Comparison of ENCODE assay signal across 8 mouse cellular contexts in genomic region chr13:31626183-31626801, GRCm38 (mm10). TPM values are rescaled to one million over a fixed set of nuclear protein-coding genes. Genes with fewer than 3 reads are reported as not detected.
DNase-seq lines count a peak whose midpoint lies in the region; ATAC-seq and TF ChIP-seq lines count a peak whose summit lies in the region.

No protein-coding gene starts in this region.

- peaks cover 15% of the 10 kb centered on the region for H3K4me1 ChIP-seq in kidney, embryonic 14.5 days (ENCODE audit: control insufficient read depth, insufficient read depth, low read length)
- H3K4me1 ChIP-seq in forebrain, postnatal 0 days (ENCODE audit: insufficient read depth): 0 out of 2 replicates have a peak, but pooled peaks cover 7% of the 10 kb centered on the region
- peaks cover 21% of the 10 kb centered on the region for H3K4me1 ChIP-seq in limb, embryonic 14.5 days (ENCODE audit: control insufficient read depth, insufficient read depth, low read length)
- peaks cover 17% of the 10 kb centered on the region; the same call in 1 of the 2 replicates for H3K4me1 ChIP-seq in neural tube, embryonic 14.5 days (ENCODE audit: control insufficient read depth, insufficient read depth, low read length)

- peaks cover 98% of the 10 kb centered on the region for H3K27me3 ChIP-seq in kidney, embryonic 14.5 days (ENCODE audit: control insufficient read depth, insufficient read depth, low read length)
- peaks cover 93% of the 10 kb centered on the region for H3K27me3 ChIP-seq in forebrain, postnatal 0 days (ENCODE audit: insufficient read depth, low read length)
- H3K27me3 ChIP-seq in limb, embryonic 14.5 days (ENCODE audit: control insufficient read depth, insufficient read depth, low read length): peaks cover 100% of the 10 kb centered on the region
- peaks cover 79% of the 10 kb centered on the region for H3K27me3 ChIP-seq in neural tube, embryonic 14.5 days (ENCODE audit: control insufficient read depth, insufficient read depth, low read length)

- WGBS in kidney, embryonic 14.5 days: under 1% methylated on average over 57 of the region's 60 CpGs
- WGBS in forebrain, postnatal 0 days: 1% methylated on average over 57 of the region's 60 CpGs
- under 1% methylated on average over 44 of the region's 60 CpGs for WGBS in limb, embryonic 14.5 days
- under 1% methylated on average over 57 of the region's 60 CpGs for WGBS in neural tube, embryonic 14.5 days

- no peak for DNase-seq in kidney, postnatal 14 days
- peak; percentile 72 for DNase-seq in ZHBTc4 (ENCODE audit: low read depth, low spot score)
- DNase-seq in forebrain, postnatal 0 days: peak; percentile 57
- peak; percentile 23 for DNase-seq in limb, embryonic 14.5 days (ENCODE audit: low spot score)
- DNase-seq in right cerebral cortex, postnatal 14 days: no peak
- DNase-seq in urinary bladder, postnatal 10 days (ENCODE audit: low spot score): no peak

- no peak for TF ChIP-seq POLR2A in limb, embryonic 14.5 days (IDR thresholded peaks at IDR 0.05; ENCODE audit: borderline replicate concordance, extremely low read depth, insufficient read depth, insufficient read length)

- peak overlapping the region; percentile 48 for H3K4me3 ChIP-seq in kidney, embryonic 14.5 days (ENCODE audit: low read length)
- H3K4me3 ChIP-seq in forebrain, postnatal 0 days (ENCODE audit: low read depth, low read length): peak overlapping the region; percentile 42
- H3K4me3 ChIP-seq in limb, embryonic 14.5 days (replicated peaks; ENCODE audit: low read length): peak overlapping the region; percentile 49
- H3K4me3 ChIP-seq in neural tube, embryonic 14.5 days (ENCODE audit: low read depth, low read length): peak overlapping the region; percentile 32

- peak overlapping the region; percentile 79 for H3K4me2 ChIP-seq in kidney, embryonic 14.5 days (replicated peaks; ENCODE audit: low read depth, low read length)
- H3K4me2 ChIP-seq in forebrain, postnatal 0 days (ENCODE audit: low read depth): peak overlapping the region; percentile 75
- H3K4me2 ChIP-seq in limb, embryonic 14.5 days (replicated peaks; ENCODE audit: low read depth, low read length, severe bottlenecking): peak overlapping the region; percentile 96
- peak overlapping the region; percentile 62 for H3K4me2 ChIP-seq in neural tube, embryonic 14.5 days (ENCODE audit: low read depth, low read length)

- no peak overlapping the region for H3K27ac ChIP-seq in kidney, embryonic 14.5 days (ENCODE audit: low read depth, low read length)
- H3K27ac ChIP-seq in forebrain, postnatal 0 days (ENCODE audit: low read depth, low read length): no peak overlapping the region; the same call in 1 of the 2 replicates
- H3K27ac ChIP-seq in limb, embryonic 14.5 days (replicated peaks; ENCODE audit: low read depth, low read length): no peak overlapping the region
- peak overlapping the region; percentile 28; the same call in 1 of the 2 replicates for H3K27ac ChIP-seq in neural tube, embryonic 14.5 days (ENCODE audit: low read depth, low read length)

- no peaks in the 10 kb centered on the region for H3K36me3 ChIP-seq in kidney, embryonic 14.5 days (ENCODE audit: control insufficient read depth, insufficient read depth, low read length)
- H3K36me3 ChIP-seq in forebrain, postnatal 0 days (ENCODE audit: insufficient read depth): no peaks in the 10 kb centered on the region
- H3K36me3 ChIP-seq in limb, embryonic 14.5 days (ENCODE audit: control insufficient read depth, insufficient read depth, low read length): no peaks in the 10 kb centered on the region
- no peaks in the 10 kb centered on the region for H3K36me3 ChIP-seq in neural tube, embryonic 14.5 days (ENCODE audit: control insufficient read depth, insufficient read depth, low read length)

- ATAC-seq in kidney, embryonic 14.5 days (ENCODE audit: low FRiP score, low TSS enrichment): peak; percentile 15; the same call in 1 of the 2 replicates
- ATAC-seq in forebrain, postnatal 0 days: peak; percentile 36
- no peak for ATAC-seq in limb, embryonic 14.5 days (ENCODE audit: low FRiP score, low read depth)
- peak; percentile 22; the same call in 1 of the 2 replicates for ATAC-seq in neural tube, embryonic 14.5 days (ENCODE audit: low read depth)

- no peak for TF ChIP-seq CTCF in forebrain, postnatal 0 days (IDR thresholded peaks at IDR 0.05; ENCODE audit: low read depth)

- H3K9me3 ChIP-seq in kidney, embryonic 14.5 days (ENCODE audit: control insufficient read depth, low read length): no peaks in the 10 kb centered on the region
- no peaks in the 10 kb centered on the region for H3K9me3 ChIP-seq in forebrain, postnatal 0 days (ENCODE audit: low read length)
- no peaks in the 10 kb centered on the region for H3K9me3 ChIP-seq in limb, embryonic 14.5 days (ENCODE audit: control insufficient read depth, low read length)
- no peaks in the 10 kb centered on the region for H3K9me3 ChIP-seq in neural tube, embryonic 14.5 days (ENCODE audit: control insufficient read depth, low read length)

- H3K9ac ChIP-seq in kidney, embryonic 14.5 days (ENCODE audit: low read depth, low read length): peak overlapping the region; percentile 18; the same call in 1 of the 2 replicates
- H3K9ac ChIP-seq in forebrain, postnatal 0 days: peak overlapping the region; percentile 46
- peak overlapping the region; percentile 61 for H3K9ac ChIP-seq in limb, embryonic 14.5 days (ENCODE audit: low read depth, low read length, severe bottlenecking)
- peak overlapping the region; percentile 39 for H3K9ac ChIP-seq in neural tube, embryonic 14.5 days (replicated peaks; ENCODE audit: low read depth, low read length)

RNA-seq across cellular contexts. Expression of gene Foxf2, which starts 0.7 kb away (rescaled TPM):
- polyA plus RNA-seq in kidney, embryonic 14.5 days (2014; fragmentation: Nextera tagmentation; extraction: Ambion mirVana): not detected in 2 replicates
- 4.6 and 7.8 TPM in 2 replicates for total RNA-seq in forebrain, postnatal 0 days (2014; rRNA removed)
- polyA plus RNA-seq in forebrain, postnatal 0 days (2015; fragmentation: Nextera tagmentation; extraction: Ambion mirVana): 4.1 and 5.7 TPM in 2 replicates
- polyA plus RNA-seq in limb, embryonic 14.5 days (2012; rRNA removed): 12.8 and 19.9 TPM in 2 replicates
- 5.0 and 6.1 TPM in 2 replicates for polyA plus RNA-seq in limb, embryonic 14.5 days (2014; fragmentation: Nextera tagmentation; extraction: Ambion mirVana)
- polyA plus RNA-seq in neural tube, embryonic 14.5 days (2014; fragmentation: Nextera tagmentation; extraction: Ambion mirVana): 3.4 and 4.5 TPM in 2 replicates

Comparison
In these comparisons a context has a peak if more than half of its experiments do, and no peak if none do; other contexts are left out.
1. DNase-seq: peak in ZHBTc4 (single experiment), forebrain, postnatal 0 days (single experiment) and limb, embryonic 14.5 days (single experiment); none in kidney, postnatal 14 days (single experiment), right cerebral cortex, postnatal 14 days (single experiment) and urinary bladder, postnatal 10 days (single experiment).
2. Peak in every context shown above with its lines, with median percentiles within 50 percentile points of each other: H3K4me2 ChIP-seq, H3K4me3 ChIP-seq and H3K9ac ChIP-seq.